Comparison of ENCODE assay signal across 25 mouse cellular contexts in the genomic region with DNA sequence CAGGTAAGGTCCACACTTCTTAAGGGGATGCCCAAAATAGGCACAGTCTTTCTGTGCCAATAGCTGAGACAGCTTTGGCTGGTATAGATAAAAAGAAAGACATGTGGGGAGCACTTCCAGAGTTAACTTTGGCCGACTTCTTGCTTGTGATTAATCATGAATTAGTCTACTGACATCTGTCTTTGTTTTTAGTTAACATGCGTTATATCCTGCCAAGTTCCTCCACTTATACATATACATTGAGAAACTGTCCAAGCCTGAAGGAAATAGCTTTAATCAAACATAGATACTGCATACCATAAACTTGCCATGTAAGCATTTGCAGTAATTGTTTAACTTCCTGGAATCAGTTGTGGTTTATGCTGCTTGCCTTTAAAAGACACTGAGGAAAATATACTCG. TPM values are rescaled to one million over a fixed set of nuclear protein-coding genes. Genes with fewer than 3 reads are reported as not detected.
"Had no signal": no experiment of that assay in that cellular context is flagged by ENCODE, and none has a peak within 500 bp of the region (broad histone marks: within the 10 kb centered on the region; RNA-seq: fewer than 3 reads in every experiment).

No protein-coding gene starts in this region.

- H3K9ac ChIP-seq: midbrain, embryonic 12.5 days; neural tube, embryonic 13.5 days; neural tube, embryonic 15.5 days; stomach, embryonic 15.5 days had no signal

- H3K27ac ChIP-seq: midbrain, embryonic 10.5 days; midbrain, embryonic 12.5 days; neural tube, embryonic 13.5 days; neural tube, embryonic 15.5 days; stomach, embryonic 15.5 days; stomach, postnatal 0 days had no signal

- H3K4me3 ChIP-seq: midbrain, embryonic 10.5 days; midbrain, embryonic 12.5 days; myocyte; neural tube, embryonic 13.5 days; neural tube, embryonic 15.5 days; stomach, embryonic 15.5 days had no signal

- H3K27me3 ChIP-seq: midbrain, embryonic 12.5 days; neural tube, embryonic 13.5 days; neural tube, embryonic 15.5 days; stomach, embryonic 15.5 days had no signal

- H3K4me1 ChIP-seq: midbrain, embryonic 10.5 days; midbrain, embryonic 12.5 days; neural tube, embryonic 13.5 days; neural tube, embryonic 15.5 days; stomach, embryonic 15.5 days had no signal

- H3K9me3 ChIP-seq: midbrain, embryonic 10.5 days; midbrain, embryonic 12.5 days; neural tube, embryonic 13.5 days; neural tube, embryonic 15.5 days; stomach, embryonic 15.5 days had no signal

- ATAC-seq: lung, postnatal 0 days; midbrain, embryonic 16.5 days had no signal

- H3K36me3 ChIP-seq: midbrain, embryonic 10.5 days; midbrain, embryonic 12.5 days; neural tube, embryonic 13.5 days; neural tube, embryonic 15.5 days; stomach, embryonic 15.5 days had no signal

- DNase-seq: lung, adult 18-20 months; lung, postnatal 4 days; midbrain, embryonic 14.5 days; retina, postnatal 1 day; right cerebral cortex, adult 18-20 months; right cerebral cortex, postnatal 25 days; right cerebral cortex, postnatal 4 days; thymus, adult 2 months; thymus, postnatal 25 days; thymus, postnatal 4 days had no signal

- H3K4me2 ChIP-seq: midbrain, embryonic 12.5 days; neural tube, embryonic 13.5 days; neural tube, embryonic 15.5 days; stomach, embryonic 15.5 days had no signal

RNA-seq across cellular contexts. Expression of a gene that starts 39.6 kb away (rescaled TPM):
- total RNA-seq: megakaryocyte, adult 5-6 weeks; megakaryocyte-erythroid progenitor cell, adult 5-6 weeks had no signal
- polyA plus RNA-seq: liver, embryonic 16.5 days; lung, postnatal 0 days; midbrain, embryonic 10.5 days; midbrain, embryonic 12.5 days; midbrain, embryonic 14.5 days; midbrain, embryonic 16.5 days; myocyte; neural tube, embryonic 11.5 days; neural tube, embryonic 13.5 days; neural tube, embryonic 15.5 days; spleen, adult 2 months; stomach, postnatal 0 days; urinary bladder, adult 2 months had no signal
